Mouse (Mus musculus): ENCODE data around the gene Clec16a. TPM values are rescaled to one million over a fixed set of nuclear protein-coding genes. Genes with fewer than 3 reads are reported as not detected.

Gene Clec16a
- polyA plus RNA-seq, 1 experiment from 2014 or later: 65.7 TPM

DNA sequence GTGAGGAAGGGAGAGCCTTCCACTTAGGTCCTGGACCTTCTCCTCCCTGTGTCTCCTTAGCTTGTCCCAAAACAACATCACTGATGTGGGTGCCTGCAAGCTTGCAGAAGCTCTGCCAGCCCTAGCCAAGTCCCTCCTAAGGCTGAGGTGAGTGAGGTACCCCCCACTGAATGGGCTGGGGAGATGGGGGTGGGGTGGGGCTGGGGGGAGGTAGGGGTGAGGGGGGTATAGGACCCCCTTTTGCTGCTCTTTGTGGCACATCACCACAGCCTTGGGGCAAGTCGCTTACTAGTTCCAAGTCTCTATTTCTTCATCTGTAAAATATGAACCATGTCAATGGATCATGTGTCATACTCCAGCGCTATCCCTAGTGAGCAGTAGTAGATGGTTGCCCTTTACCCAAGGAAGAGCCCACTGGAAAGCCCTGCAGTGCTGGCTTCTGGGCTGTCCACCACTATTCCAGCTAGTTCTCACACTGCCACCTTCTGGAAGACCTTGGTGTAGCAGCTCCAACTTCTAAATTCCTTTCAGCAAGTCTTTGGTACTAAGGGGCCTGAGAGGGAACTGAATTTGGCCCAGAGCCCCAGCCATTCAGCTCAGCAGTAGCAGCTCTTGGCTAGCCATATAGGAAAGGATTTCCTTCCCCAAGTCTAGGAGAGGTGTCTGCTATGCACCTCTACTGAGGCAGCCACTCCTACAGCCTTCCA, 24.1 kb upstream of the Clec16a start:
- no peaks in the 10 kb centered on the region for H3K27me3 ChIP-seq
- no peaks in the 10 kb centered on the region for H3K9me3 ChIP-seq
- no peak overlapping the region for H3K4me3 ChIP-seq (replicated peaks)
- H3K27ac ChIP-seq: no peak overlapping the region
- no peaks in the 10 kb centered on the region for H3K4me1 ChIP-seq (replicated peaks)
- no peaks in the 10 kb centered on the region for H3K36me3 ChIP-seq
- H3K9ac ChIP-seq (replicated peaks): no peak overlapping the region
- peak; percentile 87 for ATAC-seq
- 29% methylated on average over 2 of the region's 2 CpGs for WGBS
- no peak overlapping the region for H3K4me2 ChIP-seq (replicated peaks)

DNA sequence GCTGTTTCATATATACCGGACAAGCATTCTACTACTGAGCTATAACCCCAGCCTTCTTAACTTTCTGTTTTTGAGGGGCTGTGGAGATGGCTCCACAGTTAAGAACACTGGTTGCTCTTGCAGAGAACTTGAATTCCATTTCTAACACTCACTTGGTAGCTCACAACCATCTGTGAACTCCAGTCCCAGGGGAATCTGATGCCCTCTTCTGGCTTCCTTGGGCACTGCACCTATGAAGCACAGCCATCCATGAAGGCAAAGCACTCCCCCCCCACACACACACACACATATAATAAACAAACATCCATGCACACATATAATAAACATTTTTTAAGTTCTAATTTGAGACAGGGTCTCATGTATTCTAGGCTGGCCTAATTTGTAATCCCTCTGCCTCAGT, 22.3 kb upstream of the Clec16a start:
- Histone ChIP-seq H3K9me3 (no peaks in the 10 kb centered on the region), H3K36me3 (no peaks in the 10 kb centered on the region), H3K27ac (no peak overlapping the region), H3K4me2 (replicated peaks) (no peak overlapping the region), H3K4me1 (replicated peaks) (no peaks in the 10 kb centered on the region), H3K27me3 (no peaks in the 10 kb centered on the region), H3K9ac (replicated peaks) (no peak overlapping the region), H3K4me3 (replicated peaks) (no peak overlapping the region)
- no peak for ATAC-seq
- 88% methylated on average over 1 of the region's 1 CpGs for WGBS

DNA sequence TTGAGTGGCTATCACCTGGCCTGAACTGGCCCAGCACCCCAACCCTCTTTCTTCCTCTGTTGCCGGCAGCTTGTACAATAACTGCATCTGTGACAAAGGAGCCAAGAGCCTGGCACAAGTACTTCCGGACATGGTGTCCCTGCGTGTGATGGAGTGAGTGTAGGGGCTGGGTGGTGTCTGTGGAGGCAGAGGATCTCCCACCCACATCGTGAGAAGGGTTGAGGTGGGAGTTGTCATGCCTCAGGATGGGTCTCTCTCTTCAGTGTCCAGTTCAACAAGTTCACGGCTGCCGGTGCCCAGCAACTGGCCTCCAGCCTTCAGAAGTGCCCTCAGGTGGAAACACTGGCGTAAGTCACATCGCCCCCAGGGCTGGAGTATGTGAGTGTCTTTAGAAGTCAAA, 21.5 kb upstream of the Clec16a start:
- no peaks in the 10 kb centered on the region for H3K27me3 ChIP-seq
- H3K27ac ChIP-seq: no peak overlapping the region
- ATAC-seq: no peak
- H3K4me1 ChIP-seq (replicated peaks): no peaks in the 10 kb centered on the region
- no peak overlapping the region for H3K9ac ChIP-seq (replicated peaks)
- H3K9me3 ChIP-seq: no peaks in the 10 kb centered on the region
- H3K36me3 ChIP-seq: no peaks in the 10 kb centered on the region
- no peak overlapping the region for H3K4me3 ChIP-seq (replicated peaks)
- WGBS: 92% methylated on average over 8 of the region's 8 CpGs
- no peak overlapping the region for H3K4me2 ChIP-seq (replicated peaks)

DNA sequence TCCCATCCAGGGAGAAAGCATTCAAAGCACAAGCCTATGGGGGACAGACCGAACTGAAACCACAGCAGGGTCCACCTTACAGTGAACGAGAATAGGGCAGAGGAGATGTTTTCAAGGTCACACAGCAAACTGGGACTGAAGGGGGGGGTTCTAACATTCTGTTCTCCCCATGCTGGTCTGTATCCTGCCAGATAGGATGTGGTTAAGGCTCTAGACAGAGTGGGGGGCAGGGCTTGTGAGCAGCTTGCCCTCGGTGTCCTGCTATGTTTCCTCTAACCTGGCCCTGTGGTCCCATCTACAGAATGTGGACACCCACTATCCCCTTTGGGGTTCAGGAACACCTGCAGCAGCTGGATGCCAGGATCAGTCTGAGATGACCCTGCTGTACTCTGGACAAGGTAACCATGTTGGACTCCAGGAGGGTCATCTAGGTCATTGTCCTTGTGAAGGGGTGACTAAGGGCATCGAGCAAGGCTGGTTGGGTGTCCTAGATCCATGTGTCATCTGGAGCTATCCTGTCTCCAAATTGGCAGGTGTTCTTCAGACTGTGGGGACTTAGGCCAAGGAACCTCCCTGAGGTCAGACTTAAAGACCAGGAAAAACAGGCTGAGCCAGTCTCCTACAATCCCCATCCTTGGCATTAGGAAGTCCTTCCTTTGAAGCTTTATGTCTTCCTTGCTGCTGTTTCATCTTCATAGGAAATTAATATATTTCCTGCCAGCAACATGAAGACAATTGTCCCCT, 20.1 kb upstream of the Clec16a start:
- Histone ChIP-seq H3K4me1 (replicated peaks) (no peaks in the 10 kb centered on the region), H3K9ac (replicated peaks) (no peak overlapping the region), H3K9me3 (no peaks in the 10 kb centered on the region), H3K4me2 (replicated peaks) (no peak overlapping the region), H3K4me3 (replicated peaks) (no peak overlapping the region), H3K36me3 (peaks cover 5% of the 10 kb centered on the region), H3K27ac (no peak overlapping the region), H3K27me3 (no peaks in the 10 kb centered on the region)
- no peak for ATAC-seq
- WGBS: 87% methylated on average over 4 of the region's 4 CpGs

DNA sequence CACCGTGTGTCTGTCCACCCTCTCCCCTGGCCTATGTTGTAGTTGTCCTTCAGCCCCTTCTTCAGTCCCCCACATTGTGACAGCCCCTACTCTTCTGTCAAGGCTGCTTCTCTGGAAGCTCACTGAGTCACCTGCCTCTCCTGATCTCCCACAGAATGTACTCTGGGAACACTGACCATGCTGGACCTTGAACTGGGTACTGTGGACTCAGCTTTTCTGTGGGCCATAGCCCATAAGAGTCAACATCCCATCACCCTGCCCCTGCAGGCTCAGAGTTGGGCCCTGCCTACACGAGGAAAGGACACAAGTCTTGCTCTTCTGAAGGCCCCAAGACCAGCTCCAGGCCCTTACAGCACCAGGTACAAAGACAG, 19.5 kb upstream of the Clec16a start:
- ATAC-seq: no peak
- Histone ChIP-seq H3K9me3 (no peaks in the 10 kb centered on the region), H3K27me3 (no peaks in the 10 kb centered on the region)

DNA sequence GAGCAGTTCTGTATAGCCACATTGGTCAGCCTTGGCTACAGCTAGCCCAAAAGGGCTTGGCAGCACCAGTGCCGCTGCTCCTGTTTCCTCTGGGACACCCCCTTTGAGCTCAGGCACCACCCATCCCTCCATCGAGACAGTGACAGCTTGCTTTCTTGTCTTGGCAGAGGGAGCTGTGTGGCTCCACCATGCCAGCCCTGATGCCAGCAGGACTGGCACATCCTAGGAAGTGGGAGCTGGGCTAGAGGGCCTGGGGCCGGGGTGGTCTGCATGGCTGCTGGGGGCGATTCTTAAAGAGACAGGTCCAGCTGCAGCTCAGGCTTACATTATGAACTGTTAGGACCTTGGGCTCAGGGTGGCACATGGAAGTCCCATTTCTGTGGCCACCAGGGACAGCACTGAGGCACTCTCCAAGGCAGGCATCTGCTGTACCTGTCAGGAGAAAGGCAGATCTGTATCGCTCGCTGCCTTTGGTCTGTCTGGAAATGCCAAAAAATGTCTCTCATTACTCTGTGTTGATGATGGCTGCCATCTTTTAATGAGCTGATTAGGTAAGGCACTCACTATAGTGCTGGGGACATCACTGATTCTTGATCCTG, 18.0 kb upstream of the Clec16a start:
- no peak for ATAC-seq
- no peak overlapping the region for H3K4me3 ChIP-seq (replicated peaks)
- no peak overlapping the region for H3K4me2 ChIP-seq (replicated peaks)
- no peak overlapping the region for H3K9ac ChIP-seq (replicated peaks)
- WGBS: 78% methylated on average over 6 of the region's 6 CpGs
- H3K36me3 ChIP-seq: peaks cover 21% of the 10 kb centered on the region
- no peak overlapping the region for H3K27ac ChIP-seq
- H3K4me1 ChIP-seq (replicated peaks): no peaks in the 10 kb centered on the region
- H3K27me3 ChIP-seq: no peaks in the 10 kb centered on the region
- no peaks in the 10 kb centered on the region for H3K9me3 ChIP-seq

More for the DNA sequence above, 19.5 kb upstream of the Clec16a start:
- Histone ChIP-seq H3K9ac (replicated peaks) (no peak overlapping the region), H3K36me3 (peaks cover 10% of the 10 kb centered on the region), H3K4me3 (replicated peaks) (no peak overlapping the region), H3K4me1 (replicated peaks) (no peaks in the 10 kb centered on the region), H3K27ac (no peak overlapping the region), H3K4me2 (replicated peaks) (no peak overlapping the region)
- 77% methylated on average over 2 of the region's 2 CpGs for whole genome bisulfite sequencing

DNA sequence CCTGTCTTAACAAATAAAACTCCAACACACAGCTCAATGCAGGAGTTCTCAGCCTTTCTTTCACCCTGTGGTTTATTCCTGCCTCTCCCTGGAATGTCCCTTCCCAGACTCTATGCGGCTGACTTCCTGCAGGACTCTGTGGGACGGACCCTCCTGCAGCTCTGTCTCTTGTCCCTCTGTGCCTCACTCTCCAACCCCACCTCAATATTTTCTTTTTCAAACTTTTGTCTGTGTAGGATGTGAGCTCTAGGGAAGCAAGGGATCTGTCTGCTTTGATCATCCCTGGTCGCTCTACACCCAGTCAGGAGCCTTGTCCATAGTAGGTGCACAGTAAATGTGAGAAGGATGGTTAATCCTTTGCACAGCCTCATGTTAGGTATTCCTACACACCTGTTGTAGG, 16.8 kb upstream of the Clec16a start:
- Histone ChIP-seq H3K27me3 (no peaks in the 10 kb centered on the region), H3K27ac (no peak overlapping the region), H3K4me3 (replicated peaks) (no peak overlapping the region), H3K9ac (replicated peaks) (no peak overlapping the region), H3K36me3 (peaks cover 24% of the 10 kb centered on the region), H3K9me3 (no peaks in the 10 kb centered on the region), H3K4me2 (replicated peaks) (no peak overlapping the region), H3K4me1 (replicated peaks) (no peaks in the 10 kb centered on the region)
- 91% methylated on average over 3 of the region's 3 CpGs for WGBS
- ATAC-seq: no peak

DNA sequence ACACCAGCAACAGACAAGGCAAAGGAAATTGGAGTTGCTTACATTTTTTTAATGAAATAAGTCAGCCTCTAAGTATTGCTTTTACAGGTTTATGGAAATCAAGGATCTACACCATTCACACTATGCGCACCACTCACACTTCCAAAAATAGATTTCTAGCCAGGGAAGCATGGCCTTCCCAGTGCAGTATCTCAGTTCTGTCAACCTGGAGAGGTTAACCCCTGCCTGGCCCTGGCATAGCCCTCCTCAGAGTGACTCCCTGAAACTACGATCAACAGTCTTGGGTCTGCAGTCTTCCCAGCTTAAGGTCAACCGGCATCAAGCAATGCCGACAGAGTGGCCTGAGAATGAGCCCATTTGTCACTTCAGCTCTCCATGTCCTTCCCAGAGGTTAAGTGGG, 15.0 kb upstream of the Clec16a start:
- Histone ChIP-seq H3K4me3 (replicated peaks) (no peak overlapping the region), H3K27me3 (no peaks in the 10 kb centered on the region), H3K4me1 (replicated peaks) (no peaks in the 10 kb centered on the region), H3K4me2 (replicated peaks) (no peak overlapping the region), H3K27ac (no peak overlapping the region), H3K9me3 (no peaks in the 10 kb centered on the region), H3K36me3 (peaks cover 24% of the 10 kb centered on the region), H3K9ac (replicated peaks) (no peak overlapping the region)
- WGBS: 95% methylated on average over 4 of the region's 4 CpGs
- ATAC-seq: no peak

DNA sequence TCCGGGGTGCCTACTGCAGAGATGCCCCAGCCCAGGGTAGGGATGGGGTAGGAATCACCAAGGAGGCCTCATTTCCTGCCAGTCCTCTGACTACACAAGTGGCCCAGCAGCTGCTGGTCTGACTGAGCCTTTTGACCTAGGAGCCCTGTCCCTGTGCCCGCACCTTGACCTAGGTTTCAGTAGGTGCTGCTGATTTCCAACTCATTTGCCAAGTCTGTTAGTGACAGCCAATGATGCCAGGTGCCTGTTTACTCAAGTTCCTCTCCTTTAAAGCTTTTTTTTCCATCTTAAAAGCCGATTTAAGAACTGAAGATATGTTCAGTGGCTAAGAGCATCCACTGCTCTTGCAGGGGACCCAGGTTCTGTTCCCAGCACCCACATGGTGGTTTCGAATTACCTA, 11.4 kb upstream of the Clec16a start:
- H3K9ac ChIP-seq (replicated peaks): no peak overlapping the region
- ATAC-seq: no peak
- H3K4me1 ChIP-seq (replicated peaks): peaks cover 7% of the 10 kb centered on the region
- peaks cover 40% of the 10 kb centered on the region for H3K36me3 ChIP-seq
- 94% methylated on average over 4 of the region's 4 CpGs for WGBS
- no peak overlapping the region for H3K4me2 ChIP-seq (replicated peaks)
- no peak overlapping the region for H3K27ac ChIP-seq
- no peak overlapping the region for H3K4me3 ChIP-seq (replicated peaks)
- no peaks in the 10 kb centered on the region for H3K27me3 ChIP-seq
- H3K9me3 ChIP-seq: no peaks in the 10 kb centered on the region

DNA sequence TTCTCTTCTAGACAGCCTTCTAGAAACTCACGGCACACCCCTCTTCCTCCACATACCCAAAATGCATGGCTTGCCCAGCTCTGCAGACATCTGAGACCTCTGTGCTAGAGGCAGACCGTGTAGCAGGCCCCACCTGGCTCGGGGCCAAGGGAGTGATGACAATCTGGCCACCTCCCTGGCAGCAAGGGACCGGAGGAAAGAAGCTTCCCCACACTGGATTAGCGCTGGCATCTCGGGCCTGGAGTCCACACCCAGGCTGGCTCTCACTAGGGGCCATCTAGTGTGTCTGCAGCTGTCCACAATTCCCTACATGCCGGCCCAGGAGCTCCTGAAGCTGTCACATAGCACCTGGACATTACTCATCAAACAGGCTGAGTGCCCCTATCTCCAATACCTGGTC, 10.6 kb upstream of the Clec16a start:
- Histone ChIP-seq H3K36me3 (peaks cover 40% of the 10 kb centered on the region), H3K27ac (no peak overlapping the region), H3K4me3 (replicated peaks) (no peak overlapping the region), H3K4me2 (replicated peaks) (no peak overlapping the region), H3K9ac (replicated peaks) (no peak overlapping the region), H3K9me3 (no peaks in the 10 kb centered on the region), H3K4me1 (replicated peaks) (peaks cover 15% of the 10 kb centered on the region), H3K27me3 (no peaks in the 10 kb centered on the region)
- 79% methylated on average over 7 of the region's 7 CpGs for WGBS
- ATAC-seq: no peak

DNA sequence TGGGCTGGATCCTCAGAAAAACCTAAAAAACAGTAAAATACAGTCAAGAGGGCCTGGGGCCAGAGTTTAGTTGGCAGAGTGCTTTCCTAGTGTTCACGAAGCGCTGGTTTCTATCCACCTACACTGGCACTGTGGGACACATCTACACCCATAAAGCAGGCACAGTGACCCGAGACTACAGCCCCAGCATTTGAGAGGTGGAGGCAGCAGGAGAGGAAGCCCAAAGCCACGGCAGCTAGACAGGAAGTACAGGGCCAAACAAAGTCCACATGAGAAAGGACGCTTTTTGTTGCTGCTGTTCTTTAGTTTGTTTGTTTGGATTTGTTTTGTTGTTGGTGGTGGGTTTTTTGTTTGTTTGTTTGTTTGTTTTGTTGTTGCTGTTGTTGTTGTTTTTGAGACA, 8.8 kb upstream of the Clec16a start:
- H3K27ac ChIP-seq: no peak overlapping the region
- H3K9me3 ChIP-seq: no peaks in the 10 kb centered on the region
- 84% methylated on average over 5 of the region's 5 CpGs for WGBS

DNA sequence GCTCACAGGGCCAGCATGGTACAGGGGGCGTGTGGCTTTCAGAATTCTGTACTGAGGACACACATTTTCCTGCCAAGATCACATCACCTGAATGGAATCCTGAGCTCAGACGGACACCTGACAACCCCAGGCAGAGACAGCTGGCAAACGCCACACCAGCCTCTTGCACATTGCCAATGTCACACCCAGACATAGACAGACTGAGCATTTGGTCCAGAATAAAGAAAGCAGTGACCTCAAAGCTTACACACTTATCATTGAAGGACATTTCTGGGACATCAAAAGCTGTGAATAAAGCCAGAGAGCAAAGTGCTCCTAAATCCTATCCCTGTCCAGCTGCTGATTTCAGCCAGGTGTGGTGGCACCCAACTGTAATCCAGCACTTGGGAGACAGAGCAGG, 8.2 kb upstream of the Clec16a start:
- Histone ChIP-seq H3K27me3 (no peaks in the 10 kb centered on the region), H3K4me2 (replicated peaks) (no peak overlapping the region), H3K27ac (no peak overlapping the region), H3K9me3 (no peaks in the 10 kb centered on the region), H3K9ac (replicated peaks) (no peak overlapping the region), H3K4me1 (replicated peaks) (peaks cover 39% of the 10 kb centered on the region), H3K36me3 (peaks cover 21% of the 10 kb centered on the region; the same call in 1 of the 2 replicates), H3K4me3 (replicated peaks) (no peak overlapping the region)
- WGBS: 88% methylated on average over 3 of the region's 3 CpGs
- no peak for ATAC-seq

More for the DNA sequence above, 8.8 kb upstream of the Clec16a start:
- Histone ChIP-seq H3K4me1 (replicated peaks) (peaks cover 32% of the 10 kb centered on the region), H3K36me3 (peaks cover 28% of the 10 kb centered on the region), H3K4me2 (replicated peaks) (no peak overlapping the region), H3K27me3 (no peaks in the 10 kb centered on the region), H3K9ac (replicated peaks) (no peak overlapping the region), H3K4me3 (replicated peaks) (no peak overlapping the region)
- ATAC-seq: no peak
